Mouse (Mus musculus) left cerebral cortex, adult 9 months (tissue): ENCODE results near the gene Itgb1bp1.
A peak's percentile ranks its signal among the peaks of the same experiment; 100 is the strongest.

Experiments
- DNase-seq, 2 experiments: peaks; one replicate each; pipeline ENCODE4 v3.0.0; 2022; ENCODE audit warnings: low spot score in 2 of 2

Itgb1bp1 gene

GRCm38 (mm10) chr12:21244375-21244960 lies 41.6 kb downstream of the Itgb1bp1 start:
- DNase-seq: no peak

- no peak for DNase-seq
Measured at GRCm38 (mm10) chr12:21241965-21242364, 44.1 kb downstream of the Itgb1bp1 start.

- no peak for DNase-seq
Measured at GRCm38 (mm10) chr12:21234560-21234959, 51.5 kb downstream of the Itgb1bp1 start.

- no peak for DNase-seq
Measured at GRCm38 (mm10) chr12:21233727-21234126, 52.4 kb downstream of the Itgb1bp1 start.

GRCm38 (mm10) chr12:21229076-21229918 lies 56.8 kb downstream of the Itgb1bp1 start:
- DNase-seq: peak in 1 of 2 experiments; percentile 30

- DNase-seq: no peak
Measured at GRCm38 (mm10) chr12:21228650-21229049, 57.4 kb downstream of the Itgb1bp1 start.

GRCm38 (mm10) chr12:21227076-21227980 lies 58.8 kb downstream of the Itgb1bp1 start:
- DNase-seq: no peak

- no peak for DNase-seq
Measured at GRCm38 (mm10) chr12:21226316-21226715, 59.8 kb downstream of the Itgb1bp1 start.

- no peak for DNase-seq
Measured at GRCm38 (mm10) chr12:21225358-21225757, 60.7 kb downstream of the Itgb1bp1 start.

GRCm38 (mm10) chr12:21223923-21224322 lies 62.2 kb downstream of the Itgb1bp1 start:
- no peak for DNase-seq

GRCm38 (mm10) chr12:21220596-21220995 lies 65.5 kb downstream of the Itgb1bp1 start:
- DNase-seq: no peak

- DNase-seq: no peak
Measured at GRCm38 (mm10) chr12:21217776-21218444, 68.2 kb downstream of the Itgb1bp1 start.

GRCm38 (mm10) chr12:21214551-21215165 lies 71.4 kb downstream of the Itgb1bp1 start:
- DNase-seq: no peak

- DNase-seq: no peak
Measured at GRCm38 (mm10) chr12:21212876-21213275, 73.2 kb downstream of the Itgb1bp1 start.

GRCm38 (mm10) chr12:21209273-21209672 lies 76.8 kb downstream of the Itgb1bp1 start:
- no peak for DNase-seq

GRCm38 (mm10) chr12:21208172-21208795 lies 77.8 kb downstream of the Itgb1bp1 start:
- no peak for DNase-seq

- no peak for DNase-seq
Measured at GRCm38 (mm10) chr12:21207422-21207821, 78.7 kb downstream of the Itgb1bp1 start.

- no peak for DNase-seq
Measured at GRCm38 (mm10) chr12:21205799-21206198, 80.3 kb downstream of the Itgb1bp1 start.

- DNase-seq: no peak
Measured at GRCm38 (mm10) chr12:21204701-21205312, 81.3 kb downstream of the Itgb1bp1 start.
